Mouse (Mus musculus): ENCODE results near the gene Dnajc8.

DNA sequence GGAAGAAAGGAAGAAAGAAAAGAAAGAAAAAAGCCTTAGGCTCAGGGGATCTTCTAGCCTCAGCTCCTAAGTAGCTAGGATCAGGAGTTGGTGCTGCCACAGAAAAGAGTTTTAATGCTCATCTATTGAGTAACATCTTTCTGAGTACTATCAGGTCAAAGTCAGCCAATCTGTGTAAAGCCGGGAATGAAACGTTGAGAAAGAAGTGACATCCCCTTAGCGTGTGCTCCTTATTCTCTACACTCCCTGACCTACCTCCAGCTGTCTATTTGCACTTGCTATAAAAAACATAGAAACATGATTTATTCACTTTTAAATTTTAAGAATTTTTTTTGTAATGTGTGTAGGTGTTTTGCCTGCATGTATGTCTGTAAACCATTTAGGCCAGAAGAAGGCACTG, 16.2 kb upstream of the Dnajc8 start:
- TF ChIP-seq CTCF (IDR thresholded peaks at IDR 0.05; ENCODE audit: low read depth, low read length) (no peak), POLR2AphosphoS5 (IDR thresholded peaks at IDR 0.05; ENCODE audit: insufficient replicate concordance, low read depth, low read length) (no peak), GATA2 (IDR thresholded peaks at IDR 0.05; ENCODE audit: borderline replicate concordance, low read depth, low read length) (no peak)

Data from G1E (cell line).